Mouse (Mus musculus): ENCODE measurements at regions not wholly inside any gene's neighbourhood (a gene's known extent, or its start where the extent isn't known, plus 50 kb on each side); places are given as distances from the start of the nearest gene placed in this dataset.

DNA sequence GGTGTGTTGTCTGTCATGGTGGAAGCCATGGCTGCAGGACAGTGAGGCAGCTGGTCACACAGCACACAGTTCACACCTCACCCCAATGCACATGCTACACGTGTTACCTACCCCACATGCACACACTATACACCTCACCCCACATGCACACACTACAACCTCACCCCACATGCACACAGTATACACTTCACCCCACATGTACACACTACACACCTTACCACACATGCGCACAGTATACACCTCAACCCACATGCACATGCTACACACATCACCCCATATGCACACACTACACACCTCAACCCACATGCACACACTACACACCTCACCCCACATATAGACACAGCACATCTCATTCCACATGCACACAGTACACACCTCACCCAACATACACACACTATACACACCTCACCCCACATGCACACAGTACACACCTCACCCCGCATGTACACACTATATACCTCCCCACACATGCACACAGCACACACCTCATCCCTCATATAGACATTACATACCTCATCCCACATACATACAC, 103.3 kb upstream of the Gm26897 start:
- no peak for TF ChIP-seq CTCF (IDR thresholded peaks at IDR 0.05; ENCODE audit: insufficient read depth, low read length)
- no peak for TF ChIP-seq POLR2A (IDR thresholded peaks at IDR 0.05; ENCODE audit: borderline replicate concordance, extremely low read depth, low read depth, low read length)
- WGBS: 99% methylated on average over 3 of the region's 3 CpGs

DNA sequence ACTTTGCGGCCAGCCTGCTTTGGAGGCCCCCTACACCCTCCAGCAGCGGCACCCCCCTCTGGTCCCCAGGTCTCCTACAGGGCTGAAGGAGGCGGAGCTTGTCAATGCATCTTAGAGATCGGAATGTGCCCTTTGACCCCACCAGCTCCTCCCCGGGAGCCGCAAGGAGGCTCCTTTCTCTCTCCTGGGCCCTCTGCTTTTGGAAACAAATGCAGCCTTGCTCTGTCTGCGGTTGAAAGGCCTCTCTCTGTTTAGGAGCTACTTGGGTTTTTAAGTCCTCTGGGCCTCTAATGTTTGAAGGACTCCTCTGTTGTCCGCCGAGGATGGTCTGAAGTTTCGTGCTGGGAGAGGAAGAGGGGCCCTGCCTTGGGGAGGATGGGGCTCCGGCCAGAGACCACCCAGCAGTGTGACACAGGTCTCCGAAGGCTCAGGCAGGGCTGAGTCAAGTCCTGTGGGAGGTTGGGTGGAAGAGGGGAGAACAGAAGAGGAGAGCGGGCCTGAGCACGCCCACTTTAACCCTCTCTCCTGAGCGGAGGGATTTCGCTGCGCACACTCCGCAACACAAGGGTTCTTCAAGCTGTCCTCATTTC, 102.1 kb upstream of the Gm26897 start:
- Histone ChIP-seq H3K4me1 (ENCODE audit: control insufficient read depth, insufficient read depth, low read length) (no peaks in the 10 kb centered on the region), H3K4me3 (replicated peaks; ENCODE audit: extremely low read depth, low read depth, low read length) (no peak overlapping the region)
- no peak for DNase-seq
- whole genome bisulfite sequencing: 59% methylated on average over 18 of the region's 18 CpGs
- TF ChIP-seq POLR2A (IDR thresholded peaks at IDR 0.05; ENCODE audit: borderline replicate concordance, extremely low read depth, low read depth, low read length): no peak
- TF ChIP-seq CTCF (IDR thresholded peaks at IDR 0.05; ENCODE audit: insufficient read depth, low read length): no peak

More for the DNA sequence above, 103.3 kb upstream of the Gm26897 start:
- no peak for DNase-seq
- no peaks in the 10 kb centered on the region for H3K4me1 ChIP-seq (ENCODE audit: control insufficient read depth, insufficient read depth, low read length)
- H3K4me3 ChIP-seq (replicated peaks; ENCODE audit: extremely low read depth, low read depth, low read length): no peak overlapping the region

DNA sequence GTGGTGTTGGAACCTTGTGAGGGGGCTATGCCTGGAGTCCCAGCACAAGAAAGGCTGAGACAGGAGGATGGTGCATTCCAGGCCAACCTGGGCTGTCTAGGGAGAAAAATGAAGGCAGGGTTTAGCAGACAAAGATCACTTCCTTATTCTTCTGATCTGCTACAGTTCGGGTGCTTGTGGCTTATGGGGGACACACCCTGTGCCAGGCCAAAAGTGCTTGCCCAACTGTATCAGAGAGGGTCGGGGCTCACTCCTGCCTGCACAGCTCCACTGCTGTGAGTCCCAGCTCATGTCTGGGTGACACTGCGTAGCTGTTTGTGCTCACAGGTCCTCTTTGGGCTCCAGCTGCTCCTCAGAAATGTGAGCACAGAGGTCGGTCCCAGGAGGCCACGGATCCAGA, 98.6 kb upstream of the Gm26897 start:
- Histone ChIP-seq H3K4me3 (replicated peaks; ENCODE audit: extremely low read depth, low read depth, low read length) (no peak overlapping the region), H3K4me1 (ENCODE audit: control insufficient read depth, insufficient read depth, low read length) (no peaks in the 10 kb centered on the region)
- WGBS: 58% methylated on average over 5 of the region's 5 CpGs
- DNase-seq: no peak
- no peak for TF ChIP-seq CTCF (IDR thresholded peaks at IDR 0.05; ENCODE audit: insufficient read depth, low read length)
- no peak for TF ChIP-seq POLR2A (IDR thresholded peaks at IDR 0.05; ENCODE audit: borderline replicate concordance, extremely low read depth, low read depth, low read length)

DNA sequence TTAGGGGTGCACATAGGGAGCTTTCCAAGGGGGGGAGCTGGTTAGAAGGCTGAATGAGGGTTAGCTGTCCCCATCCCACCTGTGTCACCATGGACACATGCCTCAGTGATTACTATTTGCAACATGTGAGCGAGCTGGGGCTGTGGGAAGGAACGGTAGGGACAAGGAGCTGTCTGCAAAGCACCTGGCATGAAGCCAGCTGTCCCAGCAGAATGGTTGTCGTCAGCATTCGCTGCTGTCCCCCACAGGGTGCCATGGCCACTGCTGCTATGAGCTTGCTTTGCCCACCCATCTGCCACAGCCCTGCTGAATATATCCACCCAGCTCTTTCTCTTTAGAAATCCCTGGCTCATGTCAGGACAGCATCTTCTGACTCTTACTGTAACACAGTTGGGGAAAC, 96.8 kb upstream of the Gm26897 start:
- no peaks in the 10 kb centered on the region for H3K4me1 ChIP-seq (ENCODE audit: control insufficient read depth, insufficient read depth, low read length)
- H3K4me3 ChIP-seq (replicated peaks; ENCODE audit: extremely low read depth, low read depth, low read length): no peak overlapping the region
- 32% methylated on average over 4 of the region's 4 CpGs for WGBS
- no peak for DNase-seq
- TF ChIP-seq POLR2A (IDR thresholded peaks at IDR 0.05; ENCODE audit: borderline replicate concordance, extremely low read depth, low read depth, low read length) (no peak), CTCF (IDR thresholded peaks at IDR 0.05; ENCODE audit: insufficient read depth, low read length) (no peak)

DNA sequence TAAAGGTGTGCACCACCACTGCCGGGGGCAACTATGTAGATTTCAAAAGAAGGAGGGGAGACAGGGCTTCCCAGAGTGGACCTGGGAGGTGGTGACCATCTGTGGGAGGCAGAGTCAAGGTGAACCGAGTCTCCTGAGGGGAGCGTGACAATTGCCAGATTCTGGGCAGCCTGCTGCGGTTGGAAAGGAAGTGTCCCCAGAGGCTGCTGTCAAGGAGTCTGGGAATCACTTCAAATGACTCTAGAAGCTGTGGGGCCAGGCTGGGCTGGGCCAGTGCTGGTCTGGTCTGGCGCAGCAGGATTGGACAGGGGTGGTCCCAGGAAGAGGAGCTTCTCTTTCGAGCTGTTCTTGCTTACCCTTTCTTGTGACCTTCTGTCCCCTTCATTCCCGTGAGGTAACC, 95.4 kb upstream of the Gm26897 start:
- no peak for DNase-seq
- WGBS: 60% methylated on average over 7 of the region's 7 CpGs
- Histone ChIP-seq H3K4me1 (ENCODE audit: control insufficient read depth, insufficient read depth, low read length) (no peaks in the 10 kb centered on the region), H3K4me3 (replicated peaks; ENCODE audit: extremely low read depth, low read depth, low read length) (no peak overlapping the region)
- TF ChIP-seq CTCF (IDR thresholded peaks at IDR 0.05; ENCODE audit: insufficient read depth, low read length): no peak
- no peak for TF ChIP-seq POLR2A (IDR thresholded peaks at IDR 0.05; ENCODE audit: borderline replicate concordance, extremely low read depth, low read depth, low read length)

DNA sequence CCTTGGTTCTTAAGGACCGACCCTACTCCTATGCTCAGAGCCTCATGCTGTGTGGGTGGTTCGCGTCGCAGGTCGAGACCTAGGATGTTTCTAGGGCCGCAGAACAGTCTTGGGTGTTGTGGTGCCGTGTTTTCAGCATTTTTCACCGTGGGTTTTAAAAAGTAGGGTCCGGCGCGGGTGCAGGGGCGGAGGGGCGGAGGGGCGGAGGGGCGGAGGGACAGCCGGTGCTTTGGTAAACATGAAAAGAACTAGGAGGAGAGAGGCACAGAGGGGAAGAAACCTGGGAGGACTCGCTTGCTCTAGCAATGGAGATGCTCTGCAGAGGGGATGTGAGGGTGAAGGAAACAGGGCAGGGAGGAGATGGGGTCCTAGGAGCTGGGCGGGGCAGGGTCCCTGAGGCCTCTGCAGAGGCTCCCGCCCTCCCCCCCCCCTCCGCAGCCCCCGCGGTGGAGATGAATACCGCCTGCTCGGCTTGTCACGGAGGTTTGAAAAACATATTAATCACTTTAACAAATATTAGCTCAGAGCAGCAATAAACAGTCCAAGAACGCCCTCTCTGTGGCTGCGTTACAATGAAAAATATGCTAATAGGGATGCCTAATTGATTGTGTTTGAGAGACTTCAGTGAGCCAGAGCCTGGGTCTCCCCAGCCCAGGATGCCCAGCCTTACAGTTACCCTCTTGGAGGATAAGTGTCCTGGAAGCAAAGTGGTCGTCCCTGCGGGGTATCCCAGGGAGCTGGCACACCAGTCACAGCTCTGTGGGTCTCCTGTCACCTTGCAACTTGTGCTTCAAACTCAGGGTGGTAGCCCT, 94.0 kb upstream of the Gm26897 start:
- no peak overlapping the region for H3K4me3 ChIP-seq (replicated peaks; ENCODE audit: extremely low read depth, low read depth, low read length)
- no peak for DNase-seq
- TF ChIP-seq CTCF (IDR thresholded peaks at IDR 0.05; ENCODE audit: insufficient read depth, low read length) (no peak), POLR2A (IDR thresholded peaks at IDR 0.05; ENCODE audit: borderline replicate concordance, extremely low read depth, low read depth, low read length) (no peak)
- 15% methylated on average over 29 of the region's 29 CpGs for WGBS
- no peaks in the 10 kb centered on the region for H3K4me1 ChIP-seq (ENCODE audit: control insufficient read depth, insufficient read depth, low read length)

DNA sequence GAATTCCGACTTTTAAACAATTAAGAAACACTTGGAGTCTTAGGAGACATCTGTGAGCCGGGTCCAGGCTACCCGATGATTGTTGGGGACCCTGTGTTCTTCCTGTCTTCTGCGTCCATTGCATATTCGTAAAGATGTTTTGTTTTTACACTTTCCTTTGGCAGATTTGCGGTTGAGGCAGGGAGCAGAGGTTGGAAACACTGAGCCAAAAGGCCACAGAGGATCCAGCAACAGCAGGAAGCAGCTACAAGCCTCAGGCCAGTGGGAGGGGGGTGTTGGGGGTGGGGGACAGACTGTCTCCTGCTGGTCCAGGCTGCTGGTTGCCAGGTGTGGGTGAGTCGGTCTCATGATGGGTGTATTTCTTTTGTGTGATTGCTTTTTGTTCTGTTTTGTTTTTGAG, 92.7 kb upstream of the Gm26897 start:
- no peak for TF ChIP-seq POLR2A (IDR thresholded peaks at IDR 0.05; ENCODE audit: borderline replicate concordance, extremely low read depth, low read depth, low read length)
- no peak for TF ChIP-seq CTCF (IDR thresholded peaks at IDR 0.05; ENCODE audit: insufficient read depth, low read length)
- Histone ChIP-seq H3K4me1 (ENCODE audit: control insufficient read depth, insufficient read depth, low read length) (no peaks in the 10 kb centered on the region), H3K4me3 (replicated peaks; ENCODE audit: extremely low read depth, low read depth, low read length) (no peak overlapping the region)
- 62% methylated on average over 7 of the region's 7 CpGs for WGBS
- no peak for DNase-seq

DNA sequence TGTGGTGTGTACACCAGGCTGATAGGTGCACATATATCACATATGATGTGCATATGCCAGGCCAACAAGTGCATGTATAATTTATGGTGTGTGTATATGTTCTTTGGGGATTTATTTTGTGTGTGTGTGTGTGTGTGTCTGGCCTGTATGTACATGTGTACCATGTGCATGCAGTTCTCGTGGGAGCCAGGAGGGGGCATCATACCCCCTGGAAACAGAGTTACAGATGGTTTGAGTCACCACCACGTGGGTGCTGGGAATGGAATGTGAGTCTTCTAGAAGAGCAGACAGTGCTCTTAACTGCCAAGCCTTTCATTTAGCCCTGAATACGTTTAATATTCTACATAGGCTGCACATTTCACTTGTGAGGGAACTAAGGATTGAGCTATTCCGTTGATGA, 92.0 kb upstream of the Gm26897 start:
- WGBS: 76% methylated on average over 4 of the region's 4 CpGs
- no peaks in the 10 kb centered on the region for H3K4me1 ChIP-seq (ENCODE audit: control insufficient read depth, insufficient read depth, low read length)
- TF ChIP-seq POLR2A (IDR thresholded peaks at IDR 0.05; ENCODE audit: borderline replicate concordance, extremely low read depth, low read depth, low read length) (no peak), CTCF (IDR thresholded peaks at IDR 0.05; ENCODE audit: insufficient read depth, low read length) (no peak)

DNA sequence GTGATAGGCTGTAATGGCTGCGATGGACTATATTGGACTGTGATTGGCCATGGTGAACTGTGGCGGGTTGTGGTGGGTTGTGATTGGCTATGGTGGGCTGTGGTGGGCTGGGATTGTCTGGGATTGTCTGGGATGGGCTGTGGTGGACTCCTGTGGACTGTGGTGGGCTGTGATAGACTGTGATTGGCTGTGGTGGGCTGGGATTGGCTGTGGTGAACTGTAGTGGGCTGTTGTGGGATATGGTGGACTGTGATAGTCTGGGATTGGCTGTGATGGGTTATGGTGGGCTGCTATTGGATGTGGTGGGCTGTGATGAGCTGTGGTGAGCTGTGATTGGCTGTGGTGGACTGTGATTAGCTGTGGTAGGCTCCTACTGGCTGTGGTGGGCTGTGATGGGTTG, 89.6 kb upstream of the Gm26897 start:
- no peak for DNase-seq
- no peak overlapping the region for H3K4me3 ChIP-seq (replicated peaks; ENCODE audit: extremely low read depth, low read depth, low read length)
- 91% methylated on average over 2 of the region's 2 CpGs for WGBS
- no peak for TF ChIP-seq POLR2A (IDR thresholded peaks at IDR 0.05; ENCODE audit: borderline replicate concordance, extremely low read depth, low read depth, low read length)
- no peak for TF ChIP-seq CTCF (IDR thresholded peaks at IDR 0.05; ENCODE audit: insufficient read depth, low read length)
- H3K4me1 ChIP-seq (ENCODE audit: control insufficient read depth, insufficient read depth, low read length): peaks cover 2% of the 10 kb centered on the region; the same call in 1 of the 2 replicates

More for the DNA sequence above, 92.0 kb upstream of the Gm26897 start:
- no peak for DNase-seq
- no peak overlapping the region for H3K4me3 ChIP-seq (replicated peaks; ENCODE audit: extremely low read depth, low read depth, low read length)
